Mouse (Mus musculus): Measurements from ENCODE around the gene Ttll3.
A peak's percentile ranks its signal among the peaks of the same experiment; 100 is the strongest.

The Ttll3 gene

GRCm38 (mm10) chr6:113388960-113389359 lies at the start of gene Ttll3:
Gene Ttll3, plus strand, starts transcription at chr6:113389260.
- no peak for DNase-seq

GRCm38 (mm10) chr6:113341574-113341973 lies 47.5 kb upstream of the Ttll3 start:
- DNase-seq = no peak

GRCm38 (mm10) chr6:113342297-113342696 lies 46.8 kb upstream of the Ttll3 start:
- no peak for DNase-seq

- peak; percentile 81 for DNase-seq
These were observed 45.6 kb upstream of the Ttll3 start, which contains the start of gene Camk1 for GRCm38 (mm10) chr6:113343177-113344092. Gene Camk1, minus strand, starts transcription at chr6:113343984.

- DNase-seq = peak; percentile 53
These were observed 44.7 kb upstream of the Ttll3 start for GRCm38 (mm10) chr6:113344321-113344720.

- DNase-seq = no peak
These were observed 42.2 kb upstream of the Ttll3 start for GRCm38 (mm10) chr6:113346897-113347296.

- DNase-seq = no peak
These were observed 38.5 kb upstream of the Ttll3 start for GRCm38 (mm10) chr6:113350538-113350937.

GRCm38 (mm10) chr6:113351161-113351560 lies 37.9 kb upstream of the Ttll3 start:
- no peak for DNase-seq

- DNase-seq = no peak
These were observed 37.4 kb upstream of the Ttll3 start for GRCm38 (mm10) chr6:113351653-113352052.

GRCm38 (mm10) chr6:113352820-113353219 lies 36.2 kb upstream of the Ttll3 start:
- DNase-seq = no peak

GRCm38 (mm10) chr6:113353696-113354095 lies 35.4 kb upstream of the Ttll3 start:
- DNase-seq = no peak

- DNase-seq = no peak
These were observed 27.6 kb upstream of the Ttll3 start for GRCm38 (mm10) chr6:113361476-113361875.

GRCm38 (mm10) chr6:113362241-113362640 lies 26.8 kb upstream of the Ttll3 start:
- no peak for DNase-seq

GRCm38 (mm10) chr6:113364518-113365135 lies 24.4 kb upstream of the Ttll3 start:
- DNase-seq = no peak

- no peak for DNase-seq
These were observed 22.4 kb upstream of the Ttll3 start for GRCm38 (mm10) chr6:113366639-113367038.

GRCm38 (mm10) chr6:113367574-113367973 lies 21.5 kb upstream of the Ttll3 start:
- DNase-seq = no peak

GRCm38 (mm10) chr6:113368124-113368523 lies 20.9 kb upstream of the Ttll3 start:
- DNase-seq = no peak

GRCm38 (mm10) chr6:113368577-113368976 lies 20.5 kb upstream of the Ttll3 start:
- no peak for DNase-seq

- DNase-seq = no peak
These were observed 18.7 kb upstream of the Ttll3 start for GRCm38 (mm10) chr6:113370194-113370929.

- no peak for DNase-seq
These were observed 15.6 kb upstream of the Ttll3 start for GRCm38 (mm10) chr6:113373491-113373890.

GRCm38 (mm10) chr6:113377172-113377495 lies 11.9 kb upstream of the Ttll3 start:
- no peak for DNase-seq

- DNase-seq = peak; percentile 92
These were observed 11.3 kb upstream of the Ttll3 start, which contains the start of the genes Tada3 and Arpc4 for GRCm38 (mm10) chr6:113377496-113378385. Gene Tada3, minus strand, starts transcription at chr6:113377883. Gene Arpc4, plus strand, starts transcription at chr6:113378115.
